Mouse (Mus musculus) cerebellum, adult 2 months (tissue): ENCODE measurements around the gene Fcgr1. TPM values are rescaled to one million over a fixed set of nuclear protein-coding genes. Genes with fewer than 3 reads are reported as not detected.
"Not testable (repeated sequence)": the region's sequence is repeated elsewhere in the genome, so short reads cannot be mapped to it uniquely, and the experiment has no call there.

ENCODE experiments used
- DNase-seq, 2 experiments: peaks; one replicate each; pipeline ENCODE4 v3.0.0; 2021
- H3K27ac ChIP-seq: fragments of 200-500 bp; 2 replicates; pipeline ENCODE4 v1.5.1; 2012; ENCODE audit warnings: low read length, control low read depth, inconsistent platforms; ENCODE audit not compliant: insufficient read depth
- H3K27me3 ChIP-seq: fragments of 200-500 bp; 2 replicates; pipeline ENCODE4 v1.6.1; 2012; ENCODE audit warnings: inconsistent platforms, mild to moderate bottlenecking, low read length, moderate library complexity; ENCODE audit not compliant: control insufficient read depth, insufficient read depth
- H3K4me1 ChIP-seq: fragments of 200-500 bp; 2 replicates; pipeline ENCODE4 v1.6.1; 2011; ENCODE audit warnings: low read length; ENCODE audit not compliant: control insufficient read depth, insufficient read depth
- H3K4me3 ChIP-seq: fragments of 200-500 bp; replicated peaks from 2 replicates; pipeline ENCODE3; 2011; ENCODE audit warnings: mild to moderate bottlenecking, low read depth, low read length, control low read depth; ENCODE audit not compliant: insufficient read depth
- CTCF ChIP-seq: fragments of 200-500 bp; IDR thresholded peaks from 2 replicates; pipeline ENCODE4 v1.5.1; 2011; ENCODE audit warnings: low read depth, mild to moderate bottlenecking, control low read depth, low read length, moderate library complexity, borderline replicate concordance; ENCODE audit not compliant: insufficient read depth
- POLR2A ChIP-seq: fragments of 200-500 bp; IDR thresholded peaks from 2 replicates; pipeline ENCODE4 v1.6.1; 2011; ENCODE audit warnings: low read length, control low read depth, borderline replicate concordance; ENCODE audit not compliant: insufficient read depth
- WGBS: fragments of 180-500 bp; shearing (Covaris S2); methylation state at CpG from one replicate; pipeline ENCODE4 v1.1.7; 2018; 5-methylcytosine and 5-hydroxymethylcytosine counted together
- polyA plus RNA-seq: library from polyadenylated mRNA; depleted of rRNA; stranded (reverse); fragments of >200 nt; gene quantifications from 2 replicates; pipeline ENCODE4 v1.2.3, GENCODE M21; 2012

The Fcgr1 gene
- polyA plus RNA-seq, 1 experiment: 2.0 TPM

DNA sequence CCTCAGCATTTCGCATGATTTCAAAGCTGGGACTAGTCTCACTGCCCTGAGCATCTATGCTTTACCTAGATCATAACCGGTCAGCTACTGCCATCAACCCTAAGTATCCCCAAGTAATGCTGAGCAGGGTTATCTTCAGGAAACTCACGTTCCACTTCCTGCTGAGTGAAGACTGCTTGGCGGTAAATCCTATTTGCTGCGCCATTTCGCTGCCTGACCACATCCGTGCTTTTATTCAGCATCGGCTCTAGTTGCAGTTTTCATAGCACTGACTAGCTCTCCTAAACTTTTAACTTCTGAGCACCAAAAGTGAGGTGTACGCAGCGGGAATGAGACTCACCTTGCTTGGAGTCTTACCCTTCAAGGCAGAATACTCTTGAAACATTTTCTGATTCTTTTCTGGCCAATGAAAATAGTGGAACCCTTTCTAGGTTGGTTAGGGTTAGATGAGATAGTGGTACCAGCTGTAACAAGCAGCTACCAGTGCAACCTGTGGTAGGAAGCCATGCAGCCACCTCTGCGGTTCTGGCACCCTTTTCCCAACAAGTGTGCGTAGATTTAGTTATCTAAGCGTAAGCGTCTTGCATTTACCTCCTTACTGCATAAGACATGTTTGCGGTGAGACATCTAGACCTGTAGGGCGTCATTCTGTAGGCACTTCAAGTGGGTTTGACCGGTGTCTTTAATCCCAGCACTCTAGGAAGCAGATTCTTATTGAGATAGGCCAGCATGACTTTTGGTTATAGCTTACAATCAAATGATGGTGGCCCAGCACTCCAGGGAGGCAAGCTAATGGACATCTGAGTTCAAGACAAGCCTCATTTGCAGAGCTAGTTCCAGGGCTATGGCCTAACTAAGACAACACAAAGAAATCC lies 19.9 kb downstream of the Fcgr1 start:
- DNase-seq: no peak
- no peak overlapping the region for H3K27ac ChIP-seq
- H3K4me3 ChIP-seq: no peak overlapping the region
- H3K4me1 ChIP-seq: no peaks in the 10 kb centered on the region; the same call in 1 of the 2 replicates
- no peak for TF ChIP-seq POLR2A
- no peak for TF ChIP-seq CTCF
- WGBS: 90% methylated on average over 17 of the region's 17 CpGs
- H3K27me3 ChIP-seq: no peaks in the 10 kb centered on the region

- no peaks in the 10 kb centered on the region for H3K27me3 ChIP-seq
- under 1% methylated on average over 45 of the region's 45 CpGs for WGBS
- H3K4me1 ChIP-seq: peaks cover 4% of the 10 kb centered on the region; the same call in 1 of the 2 replicates
- peak within 1 kb of the TSS; percentile 93 for H3K27ac ChIP-seq
- H3K4me3 ChIP-seq: peak within 1 kb of the TSS; percentile 70
- peak; percentile 95 to 98 for DNase-seq
- TF ChIP-seq CTCF: no peak
- peak; percentile 100 for TF ChIP-seq POLR2A
These were observed 24.0 kb downstream of the Fcgr1 start, which contains the start of gene Hist2h2bb for GRCm38 (mm10) chr3:96269511-96270474. Gene Hist2h2bb (plus strand): TSS chr3:96269752.

- WGBS: under 1% methylated on average over 17 of the region's 44 CpGs
- H3K27ac ChIP-seq: peak overlapping the region; percentile 93
- not testable (repeated sequence) for H3K27me3 ChIP-seq, H3K4me1 ChIP-seq
- peak overlapping the region; percentile 56 for H3K4me3 ChIP-seq
- peak in 1 of 2 experiments; percentile 63 for DNase-seq
These were observed 24.9 kb downstream of the Fcgr1 start for GRCm38 (mm10) chr3:96268776-96269378.

DNA sequence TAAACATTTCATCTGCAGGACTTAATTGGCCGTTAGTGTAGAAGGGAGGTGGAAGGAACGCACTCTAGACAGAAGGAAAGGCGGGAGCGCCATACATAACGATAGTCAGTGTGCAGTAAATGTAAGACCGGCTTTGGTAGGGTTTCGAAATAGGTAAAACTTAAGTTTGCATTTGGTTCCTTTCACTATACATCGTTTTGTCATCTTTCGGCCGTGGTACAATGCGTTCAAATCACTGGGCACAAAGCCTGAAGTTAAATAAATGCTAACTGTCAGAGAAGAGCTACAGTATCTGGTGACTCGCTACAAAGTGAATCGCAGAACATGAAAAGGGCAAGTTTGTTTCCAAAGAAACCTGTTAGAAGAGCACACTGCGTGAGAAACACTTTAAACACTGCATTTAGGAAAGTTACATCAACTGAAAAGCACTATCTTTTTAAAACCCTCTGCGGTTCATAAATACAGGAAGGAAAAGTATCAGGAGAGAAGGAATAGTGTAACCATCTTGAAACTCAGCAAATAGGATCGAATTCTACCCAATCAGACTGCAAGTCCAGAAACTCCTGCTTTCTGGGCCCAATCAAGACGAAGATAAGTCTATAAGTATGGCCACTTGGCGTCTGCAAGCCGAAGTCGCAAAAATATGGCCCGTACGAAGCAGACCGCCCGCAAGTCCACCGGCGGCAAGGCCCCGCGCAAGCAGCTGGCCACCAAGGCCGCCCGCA lies 25.6 kb downstream of the Fcgr1 start, which contains the start of gene Hist2h3b:
TSS of gene Hist2h3b (plus strand) at position 604 of the 725 bp plus-strand sequence.
- 13% methylated on average over 30 of the region's 30 CpGs for WGBS
- peak within 1 kb of the TSS; percentile 70 for H3K4me3 ChIP-seq
- peak; percentile 87 to 89 for DNase-seq
- H3K27me3 ChIP-seq: no peaks in the 10 kb centered on the region
- TF ChIP-seq CTCF (no peak), POLR2A (peak; percentile 89)
- peaks cover 6% of the 10 kb centered on the region; the same call in 1 of the 2 replicates for H3K4me1 ChIP-seq
- peak within 1 kb of the TSS; percentile 93 for H3K27ac ChIP-seq

- whole genome bisulfite sequencing: 80% methylated on average over 4 of the region's 4 CpGs
- H3K27ac ChIP-seq: no peak overlapping the region
- no peak for TF ChIP-seq POLR2A
- no peak for TF ChIP-seq CTCF
- H3K4me1 ChIP-seq: peaks cover 6% of the 10 kb centered on the region; the same call in 1 of the 2 replicates
- H3K27me3 ChIP-seq: no peaks in the 10 kb centered on the region
- DNase-seq: no peak
- no peak overlapping the region for H3K4me3 ChIP-seq
These were observed 26.2 kb downstream of the Fcgr1 start for GRCm38 (mm10) chr3:96267541-96267940.

GRCm38 (mm10) chr3:96266132-96266710 lies 27.5 kb downstream of the Fcgr1 start:
- Histone ChIP-seq H3K4me1 (peaks cover 6% of the 10 kb centered on the region; the same call in 1 of the 2 replicates), H3K4me3 (no peak overlapping the region), H3K27me3 (no peaks in the 10 kb centered on the region), H3K27ac (no peak overlapping the region)
- TF ChIP-seq POLR2A: no peak
- no peak for TF ChIP-seq CTCF
- 93% methylated on average over 8 of the region's 8 CpGs for WGBS
- DNase-seq: no peak

DNA sequence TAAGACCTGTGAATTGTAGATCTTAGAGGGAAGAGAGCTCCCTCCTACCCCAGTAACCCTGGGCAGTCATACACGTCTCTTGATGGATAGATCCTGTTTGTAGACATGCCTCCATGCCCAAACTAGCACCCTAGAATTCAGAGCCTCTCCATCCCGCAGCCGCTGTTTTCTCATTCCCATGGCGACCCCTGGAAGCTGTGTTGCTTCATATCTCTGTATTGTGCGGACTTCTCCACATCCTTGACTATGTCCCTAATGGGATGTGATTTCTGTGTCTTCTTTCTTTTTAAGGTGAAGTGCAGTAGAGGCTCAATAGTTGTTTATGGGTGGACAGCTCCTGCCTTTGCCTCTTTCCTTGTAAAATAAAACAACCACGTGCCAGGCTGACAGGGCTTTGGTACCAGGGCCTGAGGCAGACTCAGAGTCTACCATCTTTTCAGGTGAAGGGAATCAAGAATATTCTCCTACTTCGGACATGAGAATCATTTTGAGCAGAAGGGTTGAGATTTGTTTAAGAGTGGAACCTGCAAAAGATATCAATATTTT lies 29.3 kb downstream of the Fcgr1 start:
- TF ChIP-seq POLR2A (no peak), CTCF (no peak)
- DNase-seq: peak in 1 of 2 experiments; percentile 31
- H3K4me1 ChIP-seq: peaks cover 6% of the 10 kb centered on the region; the same call in 1 of the 2 replicates
- peak overlapping the region; percentile 63; the same call in 1 of the 2 replicates for H3K27ac ChIP-seq
- H3K27me3 ChIP-seq: no peaks in the 10 kb centered on the region
- 52% methylated on average over 7 of the region's 7 CpGs for WGBS
- no peak overlapping the region for H3K4me3 ChIP-seq
